Mouse (Mus musculus): ENCODE data around the gene Limd1. TPM values are rescaled to one million over a fixed set of nuclear protein-coding genes. Genes with fewer than 3 reads are reported as not detected.
"Not testable (repeated sequence)": the region's sequence is repeated elsewhere in the genome, so short reads cannot be mapped to it uniquely, and the experiment has no call there.

The Limd1 gene
- 62.1 and 67.1 TPM in 2 replicates for polyA plus RNA-seq (2014; fragmentation: Nextera tagmentation; extraction: Ambion mirVana)

- DNase-seq (ENCODE audit: low spot score): peak; percentile 86
- Histone ChIP-seq H3K9me3 (ENCODE audit: control insufficient read depth, low read length) (no peaks in the 10 kb centered on the region), H3K4me2 (ENCODE audit: low read length) (peak within 1 kb of the TSS; percentile 97), H3K4me3 (ENCODE audit: low read depth, low read length) (peak within 1 kb of the TSS; percentile 83), H3K4me1 (replicated peaks; ENCODE audit: control insufficient read depth, insufficient read depth, low read length) (peaks cover 48% of the 10 kb centered on the region), H3K27ac (ENCODE audit: low read depth) (peak within 1 kb of the TSS; percentile 86), H3K9ac (ENCODE audit: low read length) (peak within 1 kb of the TSS; percentile 75), H3K27me3 (replicated peaks; ENCODE audit: control insufficient read depth, insufficient read depth, low read length) (no peaks in the 10 kb centered on the region), H3K36me3 (ENCODE audit: control insufficient read depth, insufficient read depth, low read length) (peaks cover 19% of the 10 kb centered on the region; the same call in 1 of the 2 replicates)
- under 1% methylated on average over 39 of the region's 57 CpGs for WGBS
- ATAC-seq (replicated peaks; ENCODE audit: low FRiP score, low TSS enrichment, low read depth): peak; percentile 88
Measured at GRCm38 (mm10) chr9:123478586-123479195, at the start of gene Limd1. Limd1 (plus strand) TSS chr9:123478706.

DNA sequence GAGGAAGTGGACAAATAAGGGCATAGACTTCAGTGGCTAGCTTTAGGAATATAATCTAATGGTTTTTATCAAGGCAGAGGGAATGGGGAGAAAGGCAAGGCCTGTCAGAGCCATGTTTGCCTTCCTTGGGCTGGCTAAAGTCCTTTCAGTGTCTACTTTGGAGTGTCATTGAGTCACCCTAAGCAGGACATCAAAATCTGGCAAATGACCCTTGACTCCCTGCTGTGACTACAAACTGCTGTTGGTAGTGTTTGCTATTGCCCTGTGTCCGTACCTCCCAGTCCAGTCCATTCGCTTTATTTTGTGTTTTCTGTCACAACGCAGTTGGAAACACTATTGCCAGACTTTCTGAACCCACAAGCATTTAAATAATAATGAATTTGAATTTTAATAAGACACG, 48.6 kb upstream of the Limd1 start:
- H3K9ac ChIP-seq (ENCODE audit: low read length): no peak overlapping the region
- no peak overlapping the region for H3K4me2 ChIP-seq (ENCODE audit: low read length)
- H3K4me3 ChIP-seq (ENCODE audit: low read depth, low read length): no peak overlapping the region
- no peak overlapping the region for H3K27ac ChIP-seq (ENCODE audit: low read depth)
- peaks cover 16% of the 10 kb centered on the region for H3K36me3 ChIP-seq (ENCODE audit: control insufficient read depth, insufficient read depth, low read length)
- H3K9me3 ChIP-seq (ENCODE audit: control insufficient read depth, low read length): no peaks in the 10 kb centered on the region
- H3K4me1 ChIP-seq (replicated peaks; ENCODE audit: control insufficient read depth, insufficient read depth, low read length): peaks cover 18% of the 10 kb centered on the region
- no peaks in the 10 kb centered on the region for H3K27me3 ChIP-seq (replicated peaks; ENCODE audit: control insufficient read depth, insufficient read depth, low read length)
- 95% methylated on average over 4 of the region's 4 CpGs for WGBS
- DNase-seq (ENCODE audit: low spot score): no peak
- ATAC-seq (replicated peaks; ENCODE audit: low FRiP score, low TSS enrichment, low read depth): no peak

DNA sequence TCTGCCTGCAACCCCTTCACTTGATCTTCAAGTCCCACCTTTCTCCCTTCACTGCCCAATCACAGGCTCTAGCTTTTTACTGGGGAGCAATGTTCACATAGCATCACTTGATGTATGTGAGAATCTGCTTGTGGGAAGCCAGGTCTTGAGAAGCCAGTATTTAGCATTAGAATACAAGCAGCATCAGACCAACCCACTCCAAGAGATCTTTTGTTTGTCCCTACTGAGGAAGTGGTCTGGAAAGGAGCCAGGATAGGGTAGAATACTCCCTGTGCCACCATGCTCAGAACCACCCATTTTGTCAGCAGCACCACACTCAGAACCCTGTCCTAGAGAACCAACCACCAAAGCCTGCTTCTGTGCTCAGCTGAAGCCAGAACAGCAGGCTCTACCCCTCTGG, 47.5 kb upstream of the Limd1 start:
- Histone ChIP-seq H3K27ac (ENCODE audit: low read depth) (peak overlapping the region; percentile 67; the same call in 1 of the 2 replicates), H3K4me1 (replicated peaks; ENCODE audit: control insufficient read depth, insufficient read depth, low read length) (peaks cover 18% of the 10 kb centered on the region), H3K9me3 (ENCODE audit: control insufficient read depth, low read length) (no peaks in the 10 kb centered on the region), H3K9ac (ENCODE audit: low read length) (no peak overlapping the region), H3K4me2 (ENCODE audit: low read length) (no peak overlapping the region), H3K27me3 (replicated peaks; ENCODE audit: control insufficient read depth, insufficient read depth, low read length) (no peaks in the 10 kb centered on the region), H3K36me3 (ENCODE audit: control insufficient read depth, insufficient read depth, low read length) (peaks cover 12% of the 10 kb centered on the region), H3K4me3 (ENCODE audit: low read depth, low read length) (no peak overlapping the region)
- ATAC-seq (replicated peaks; ENCODE audit: low FRiP score, low TSS enrichment, low read depth) (no peak), DNase-seq (ENCODE audit: low spot score) (no peak)

DNA sequence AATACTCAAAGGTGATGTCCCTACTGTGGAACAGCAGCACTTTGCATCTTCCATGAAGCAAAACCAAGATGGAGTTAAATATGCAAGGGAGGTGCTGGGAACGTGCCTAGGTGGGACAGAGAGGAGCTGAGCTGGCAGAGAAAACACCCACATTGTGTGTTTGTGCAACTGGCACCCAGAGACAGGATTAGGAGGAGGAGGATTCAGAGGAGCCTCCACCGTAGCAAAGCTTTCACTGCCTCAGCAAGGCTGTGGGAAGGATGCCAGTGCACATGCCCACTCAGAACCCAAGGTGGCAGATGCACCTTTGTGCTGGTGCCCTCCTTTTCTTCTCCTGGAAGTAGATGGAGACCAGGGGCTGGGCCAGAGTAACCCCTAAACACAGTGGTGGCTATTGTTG, 40.3 kb upstream of the Limd1 start:
- Histone ChIP-seq H3K9me3 (ENCODE audit: control insufficient read depth, low read length) (no peaks in the 10 kb centered on the region), H3K27me3 (replicated peaks; ENCODE audit: control insufficient read depth, insufficient read depth, low read length) (no peaks in the 10 kb centered on the region), H3K9ac (ENCODE audit: low read length) (no peak overlapping the region), H3K27ac (ENCODE audit: low read depth) (no peak overlapping the region), H3K36me3 (ENCODE audit: control insufficient read depth, insufficient read depth, low read length) (peaks cover 29% of the 10 kb centered on the region; the same call in 1 of the 2 replicates), H3K4me1 (replicated peaks; ENCODE audit: control insufficient read depth, insufficient read depth, low read length) (0 out of 2 replicates have a peak, but pooled peaks cover 3% of the 10 kb centered on the region), H3K4me2 (ENCODE audit: low read length) (no peak overlapping the region), H3K4me3 (ENCODE audit: low read depth, low read length) (no peak overlapping the region)
- 80% methylated on average over 2 of the region's 2 CpGs for WGBS
- DNase-seq (ENCODE audit: low spot score) (no peak), ATAC-seq (replicated peaks; ENCODE audit: low FRiP score, low TSS enrichment, low read depth) (no peak)

GRCm38 (mm10) chr9:123440230-123441058, 38.1 kb upstream of the Limd1 start:
- WGBS: 52% methylated on average over 5 of the region's 5 CpGs
- Histone ChIP-seq H3K4me1 (replicated peaks; ENCODE audit: control insufficient read depth, insufficient read depth, low read length) (0 out of 2 replicates have a peak, but pooled peaks cover 3% of the 10 kb centered on the region), H3K36me3 (ENCODE audit: control insufficient read depth, insufficient read depth, low read length) (peaks cover 29% of the 10 kb centered on the region), H3K27ac (ENCODE audit: low read depth) (0 out of 2 replicates have a peak overlapping the region, but pooled peaks have one; percentile 18), H3K4me3 (ENCODE audit: low read depth, low read length) (no peak overlapping the region), H3K4me2 (ENCODE audit: low read length) (no peak overlapping the region), H3K27me3 (replicated peaks; ENCODE audit: control insufficient read depth, insufficient read depth, low read length) (no peaks in the 10 kb centered on the region), H3K9ac (ENCODE audit: low read length) (no peak overlapping the region), H3K9me3 (ENCODE audit: control insufficient read depth, low read length) (no peaks in the 10 kb centered on the region)
- no peak for DNase-seq (ENCODE audit: low spot score)
- ATAC-seq (replicated peaks; ENCODE audit: low FRiP score, low TSS enrichment, low read depth): no peak

DNA sequence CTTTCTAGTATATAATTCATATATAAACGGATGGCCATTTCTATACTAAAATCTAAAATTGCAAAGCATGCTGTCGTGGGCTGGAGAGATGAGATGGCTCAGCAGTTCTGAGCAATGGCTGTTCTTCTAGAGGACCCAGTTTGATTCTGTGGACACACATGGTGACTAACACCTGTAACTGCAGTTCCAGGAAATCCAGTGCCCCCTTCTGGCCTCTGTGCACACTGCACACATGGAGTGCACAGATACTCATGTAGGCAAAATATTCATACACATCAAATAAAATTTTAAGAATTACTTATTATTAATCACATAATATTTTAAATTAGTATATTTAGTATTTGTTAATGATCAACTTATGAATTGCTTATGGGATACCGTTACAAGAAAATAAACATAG, 31.4 kb upstream of the Limd1 start:
- H3K4me3 ChIP-seq (ENCODE audit: low read depth, low read length); H3K4me2 ChIP-seq (ENCODE audit: low read length); H3K9ac ChIP-seq (ENCODE audit: low read length); ATAC-seq (replicated peaks; ENCODE audit: low FRiP score, low TSS enrichment, low read depth); H3K4me1 ChIP-seq (replicated peaks; ENCODE audit: control insufficient read depth, insufficient read depth, low read length); H3K36me3 ChIP-seq (ENCODE audit: control insufficient read depth, insufficient read depth, low read length); DNase-seq (ENCODE audit: low spot score); H3K9me3 ChIP-seq (ENCODE audit: control insufficient read depth, low read length); H3K27me3 ChIP-seq (replicated peaks; ENCODE audit: control insufficient read depth, insufficient read depth, low read length); H3K27ac ChIP-seq (ENCODE audit: low read depth): not testable (repeated sequence)
- WGBS: 96% methylated on average over 2 of the region's 3 CpGs

DNA sequence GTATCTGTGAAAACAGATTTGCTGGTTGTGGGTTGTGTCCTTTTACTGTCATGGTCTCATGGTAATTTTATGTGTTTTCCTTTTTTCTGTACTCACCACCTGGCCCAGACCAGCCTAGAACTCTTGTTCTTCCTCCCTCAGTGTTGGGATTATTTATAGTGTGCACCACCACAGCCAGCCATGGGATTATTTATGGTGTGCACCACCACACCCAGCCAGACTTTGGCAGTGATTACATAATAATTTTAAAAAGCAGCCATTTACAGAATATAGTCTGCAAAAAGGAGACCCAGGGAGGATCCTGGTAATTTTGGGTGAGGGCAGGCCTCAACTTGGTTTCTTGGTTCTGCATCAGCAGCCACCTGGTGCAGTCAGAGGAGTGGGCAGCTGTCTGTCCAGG, 29.9 kb upstream of the Limd1 start:
- DNase-seq (ENCODE audit: low spot score) (no peak), ATAC-seq (replicated peaks; ENCODE audit: low FRiP score, low TSS enrichment, low read depth) (no peak)
- Histone ChIP-seq H3K4me2 (ENCODE audit: low read length) (no peak overlapping the region), H3K4me3 (ENCODE audit: low read depth, low read length) (no peak overlapping the region), H3K4me1 (replicated peaks; ENCODE audit: control insufficient read depth, insufficient read depth, low read length) (no peaks in the 10 kb centered on the region; the same call in 1 of the 2 replicates), H3K36me3 (ENCODE audit: control insufficient read depth, insufficient read depth, low read length) (0 out of 2 replicates have a peak, but pooled peaks cover 7% of the 10 kb centered on the region), H3K27ac (ENCODE audit: low read depth) (no peak overlapping the region), H3K9me3 (ENCODE audit: control insufficient read depth, low read length) (no peaks in the 10 kb centered on the region), H3K9ac (ENCODE audit: low read length) (no peak overlapping the region), H3K27me3 (replicated peaks; ENCODE audit: control insufficient read depth, insufficient read depth, low read length) (no peaks in the 10 kb centered on the region)

DNA sequence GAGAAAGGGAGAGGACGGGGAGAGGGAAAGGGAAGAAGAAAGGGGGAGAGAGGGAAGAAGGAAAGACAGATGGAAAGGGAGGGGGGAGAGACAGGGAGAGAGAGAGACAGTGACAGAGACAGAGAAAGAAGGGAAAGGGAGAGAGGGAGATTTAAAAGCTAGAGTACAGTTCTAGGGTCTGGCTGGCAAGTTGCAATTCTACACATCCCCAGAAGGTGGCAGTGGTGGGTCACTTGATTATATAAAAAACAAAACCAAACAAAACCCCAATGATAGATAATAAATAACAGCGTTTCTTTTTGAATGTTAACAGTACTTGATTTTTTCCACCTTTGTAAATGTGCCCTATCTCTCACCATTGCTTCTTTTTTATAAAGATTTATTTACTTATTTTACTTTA, 28.3 kb upstream of the Limd1 start:
- Histone ChIP-seq H3K9me3 (ENCODE audit: control insufficient read depth, low read length) (no peaks in the 10 kb centered on the region), H3K4me3 (ENCODE audit: low read depth, low read length) (no peak overlapping the region), H3K9ac (ENCODE audit: low read length) (no peak overlapping the region), H3K27ac (ENCODE audit: low read depth) (no peak overlapping the region), H3K4me2 (ENCODE audit: low read length) (no peak overlapping the region), H3K27me3 (replicated peaks; ENCODE audit: control insufficient read depth, insufficient read depth, low read length) (no peaks in the 10 kb centered on the region), H3K4me1 (replicated peaks; ENCODE audit: control insufficient read depth, insufficient read depth, low read length) (no peaks in the 10 kb centered on the region; the same call in 1 of the 2 replicates), H3K36me3 (ENCODE audit: control insufficient read depth, insufficient read depth, low read length) (peaks cover 16% of the 10 kb centered on the region)
- DNase-seq (ENCODE audit: low spot score) (peak; percentile 82), ATAC-seq (replicated peaks; ENCODE audit: low FRiP score, low TSS enrichment, low read depth) (no peak)
- WGBS: 33% methylated on average over 2 of the region's 2 CpGs

All from intestine, embryonic 14.5 days (tissue).